Mouse (Mus musculus): ENCODE results near the gene Ephb3.

DNA sequence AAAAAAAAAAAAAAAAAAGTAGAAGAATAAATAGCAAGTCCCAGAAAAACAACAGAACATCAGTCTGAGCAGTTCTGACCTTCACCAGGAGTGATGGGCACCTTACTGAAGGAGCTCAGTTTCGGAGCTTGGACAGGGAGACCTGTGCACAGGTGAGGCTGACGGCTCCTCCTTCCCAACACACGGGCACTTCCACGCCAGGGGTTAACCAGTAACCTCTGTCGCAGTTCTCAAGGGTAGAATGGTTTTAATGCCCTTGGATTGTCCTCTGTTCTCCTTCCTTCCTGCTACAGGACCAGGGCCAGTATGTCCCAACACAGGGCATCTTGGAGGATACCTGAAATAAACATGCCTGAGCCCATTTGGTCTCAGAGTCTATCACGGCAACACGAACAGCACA lies 60.9 kb downstream of the Ephb3 start:
- no peak for TF ChIP-seq GATA1 (IDR thresholded peaks at IDR 0.05; ENCODE audit: borderline replicate concordance, low read length)
- no peak for TF ChIP-seq FLI1 (IDR thresholded peaks at IDR 0.05; ENCODE audit: low read length)

Measured in megakaryocyte, embryonic 14.5 days (primary cell).